Mouse (Mus musculus) MN1 (cell line): ENCODE data around the gene Fcgr3.

ENCODE experiments used
- DNase-seq: peaks from one replicate; pipeline ENCODE4 v3.0.0-alpha.2; 2016; ENCODE audit warnings: low spot score

The Fcgr3 gene

GRCm38 (mm10) chr1:171050774-171051173, 14.0 kb downstream of the Fcgr3 start:
- DNase-seq, result no peak

- no peak for DNase-seq
These were observed 15.5 kb downstream of the Fcgr3 start for GRCm38 (mm10) chr1:171049263-171049662.

GRCm38 (mm10) chr1:171046501-171046900, 18.2 kb downstream of the Fcgr3 start:
- DNase-seq, result no peak

GRCm38 (mm10) chr1:171045079-171045465, 19.7 kb downstream of the Fcgr3 start:
- DNase-seq, result peak; percentile 36

GRCm38 (mm10) chr1:171044365-171045078, 20.2 kb downstream of the Fcgr3 start:
- peak; percentile 92 for DNase-seq

- DNase-seq, result peak; percentile 42
These were observed 21.1 kb downstream of the Fcgr3 start for GRCm38 (mm10) chr1:171043594-171044153.

GRCm38 (mm10) chr1:171039880-171040279, 24.9 kb downstream of the Fcgr3 start:
- DNase-seq, result no peak

GRCm38 (mm10) chr1:171039135-171039534, 25.6 kb downstream of the Fcgr3 start:
- peak; percentile 26 for DNase-seq

- peak; percentile 90 for DNase-seq
These were observed 26.6 kb downstream of the Fcgr3 start for GRCm38 (mm10) chr1:171037861-171038721.

GRCm38 (mm10) chr1:171036550-171037324, 28.0 kb downstream of the Fcgr3 start:
- DNase-seq, result peak; percentile 88

- DNase-seq, result no peak
These were observed 29.1 kb downstream of the Fcgr3 start for GRCm38 (mm10) chr1:171035611-171036010.

GRCm38 (mm10) chr1:171034201-171034600, 30.5 kb downstream of the Fcgr3 start:
- DNase-seq, result peak; percentile 66

GRCm38 (mm10) chr1:171033756-171034155, 31.0 kb downstream of the Fcgr3 start:
- peak; percentile 88 for DNase-seq

GRCm38 (mm10) chr1:171033196-171033595, 31.5 kb downstream of the Fcgr3 start:
- peak; percentile 28 for DNase-seq

GRCm38 (mm10) chr1:171032691-171033090, 32.0 kb downstream of the Fcgr3 start:
- no peak for DNase-seq

GRCm38 (mm10) chr1:171031752-171032151, 33.0 kb downstream of the Fcgr3 start:
- no peak for DNase-seq

- no peak for DNase-seq
These were observed 45.3 kb downstream of the Fcgr3 start for GRCm38 (mm10) chr1:171019311-171019950.

- no peak for DNase-seq
These were observed 46.0 kb downstream of the Fcgr3 start, which contains the start of gene Fcgr4 for GRCm38 (mm10) chr1:171018737-171019136. Fcgr4 (plus strand) TSS chr1:171018920.

- DNase-seq, result no peak
These were observed 47.1 kb downstream of the Fcgr3 start for GRCm38 (mm10) chr1:171017468-171018158.

GRCm38 (mm10) chr1:171016676-171017356, 47.9 kb downstream of the Fcgr3 start:
- no peak for DNase-seq
